Mouse (Mus musculus) heart, embryonic 16.5 days (tissue): ENCODE measurements around the gene Atp6v0b. TPM values are rescaled to one million over a fixed set of nuclear protein-coding genes. Genes with fewer than 3 reads are reported as not detected.

Experiments used
- ATAC-seq: fragments of 200-750 bp; cut with Nextera tagmentation; replicated peaks from 2 replicates; pipeline ENCODE4 v1.8.0; 2017; ENCODE audit warnings: moderate number of reproducible peaks; ENCODE audit not compliant: insufficient read depth, low FRiP score; ENCODE audit errors: extremely low read depth
- H3K27ac ChIP-seq: fragments of 300-500 bp; sonication (generic); 2 replicates; pipeline ENCODE4 v1.5.1; 2014; ENCODE audit warnings: mild to moderate bottlenecking, low read length, control low read depth, moderate library complexity
- H3K27me3 ChIP-seq: fragments of 300-500 bp; sonication (generic); 2 replicates; pipeline ENCODE4 v1.6.1; 2014; ENCODE audit warnings: low read length, mixed read lengths; ENCODE audit not compliant: control insufficient read depth, insufficient read depth
- H3K36me3 ChIP-seq: fragments of 300-500 bp; sonication (generic); 2 replicates; pipeline ENCODE4 v1.6.1; 2014; ENCODE audit not compliant: control insufficient read depth, insufficient read depth
- H3K4me1 ChIP-seq: fragments of 300-500 bp; sonication (generic); 2 replicates; pipeline ENCODE4 v1.6.1; 2014; ENCODE audit warnings: low read length, mixed read lengths; ENCODE audit not compliant: control insufficient read depth, insufficient read depth
- H3K4me2 ChIP-seq: fragments of 300-500 bp; sonication (generic); 2 replicates; pipeline ENCODE4 v1.6.1; 2014; ENCODE audit warnings: low read depth, mild to moderate bottlenecking, control low read depth, low read length
- H3K4me3 ChIP-seq: fragments of 300-500 bp; sonication (generic); 2 replicates; pipeline ENCODE4 v1.5.1; 2014; ENCODE audit warnings: mild to moderate bottlenecking, control low read depth, low read length
- H3K9ac ChIP-seq: fragments of 300-500 bp; sonication (generic); 2 replicates; pipeline ENCODE4 v1.6.1; 2014; ENCODE audit warnings: low read length, control low read depth
- H3K9me3 ChIP-seq: fragments of 300-500 bp; sonication (generic); replicated peaks from 2 replicates; pipeline ENCODE4 v1.6.1; 2016; ENCODE audit warnings: low read length; ENCODE audit not compliant: control insufficient read depth
- WGBS: fragments of 180-500 bp; shearing (Covaris S2); extraction: QIAGEN DNeasy Blood & Tissue Kit; methylation state at CpG from one replicate; pipeline ENCODE4 v1.1.7; 2014; 5-methylcytosine and 5-hydroxymethylcytosine counted together
- polyA plus RNA-seq: library from polyadenylated mRNA; unstranded; fragments of >200 nt; fragmentation: Nextera tagmentation; extraction: Ambion mirVana; gene quantifications from 2 replicates; pipeline ENCODE4 v1.2.1, GENCODE M21; 2015

The Atp6v0b gene
- polyA plus RNA-seq, 1 experiment from 2014 or later = 229 TPM

DNA sequence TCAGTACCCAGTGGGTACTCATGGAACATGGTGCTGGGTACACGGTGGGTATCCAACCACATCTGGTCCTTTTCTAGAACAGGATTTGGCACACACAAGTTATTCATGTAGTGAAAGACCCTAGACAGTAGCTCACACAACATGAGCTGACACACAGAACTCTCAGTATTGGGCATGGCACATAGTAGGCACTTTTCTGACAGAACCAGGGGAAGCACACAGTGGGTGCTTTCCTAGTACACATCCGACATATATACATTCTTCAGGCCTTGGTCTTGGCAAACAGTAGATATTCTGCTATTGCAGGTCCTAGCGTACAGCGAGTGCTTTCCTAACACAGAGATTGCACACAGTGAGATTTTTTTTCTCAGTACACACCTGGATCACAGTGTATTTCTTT, 40.9 kb downstream of the Atp6v0b start:
- Histone ChIP-seq H3K4me3 (no peak overlapping the region), H3K4me1 (0 out of 2 replicates have a peak, but pooled peaks cover 2% of the 10 kb centered on the region), H3K36me3 (no peaks in the 10 kb centered on the region), H3K9me3 (no peaks in the 10 kb centered on the region), H3K4me2 (no peak overlapping the region), H3K27me3 (no peaks in the 10 kb centered on the region), H3K27ac (no peak overlapping the region), H3K9ac (no peak overlapping the region)
- no peak for ATAC-seq
- 94% methylated on average over 4 of the region's 4 CpGs for WGBS

DNA sequence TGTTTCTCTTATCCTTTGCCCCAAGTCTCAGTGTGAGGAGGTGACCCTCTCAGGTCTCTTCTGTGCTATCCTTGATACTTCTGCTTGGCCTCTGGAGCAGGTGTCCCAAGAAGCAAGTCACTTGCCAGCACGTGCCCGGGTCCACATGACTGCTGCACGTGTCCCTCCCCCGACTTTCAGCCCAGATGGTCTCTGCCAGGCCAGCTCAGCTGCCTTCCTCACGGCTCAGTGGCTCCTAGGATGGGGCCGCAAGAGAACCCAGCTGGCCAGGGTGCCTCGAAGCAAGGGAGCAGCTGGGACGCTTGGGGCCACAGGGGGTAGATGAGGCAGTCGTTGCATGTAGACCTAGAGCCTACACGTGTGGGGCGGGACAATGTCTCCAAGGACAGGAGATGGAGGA, 41.8 kb downstream of the Atp6v0b start:
- no peaks in the 10 kb centered on the region for H3K27me3 ChIP-seq
- no peaks in the 10 kb centered on the region for H3K36me3 ChIP-seq
- H3K4me2 ChIP-seq = no peak overlapping the region

DNA sequence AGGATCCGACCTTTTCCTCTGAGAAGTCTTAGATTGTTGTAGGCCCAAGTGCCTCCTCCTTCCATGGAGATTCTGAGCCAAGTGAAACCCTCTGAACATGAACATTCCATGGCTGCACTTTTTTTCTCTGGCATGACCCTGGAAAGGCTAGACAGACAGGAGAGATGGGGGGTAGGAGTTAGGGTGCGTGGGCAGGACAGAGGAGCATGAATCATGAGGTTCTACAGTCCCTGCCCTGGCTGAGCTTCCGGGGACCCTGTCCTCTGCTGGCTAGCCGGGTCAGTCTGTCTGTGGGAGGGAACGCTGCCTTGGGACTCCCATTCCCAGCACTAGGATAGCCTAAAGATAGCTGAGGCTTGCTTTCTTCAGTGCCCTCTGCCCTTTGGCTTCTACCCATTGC, 42.7 kb downstream of the Atp6v0b start:
- H3K27me3 ChIP-seq = no peaks in the 10 kb centered on the region
- H3K9ac ChIP-seq = no peak overlapping the region
- H3K4me2 ChIP-seq = no peak overlapping the region
- H3K4me3 ChIP-seq = no peak overlapping the region
- no peak for ATAC-seq
- no peaks in the 10 kb centered on the region for H3K36me3 ChIP-seq
- H3K4me1 ChIP-seq = no peaks in the 10 kb centered on the region
- no peak overlapping the region for H3K27ac ChIP-seq
- no peaks in the 10 kb centered on the region for H3K9me3 ChIP-seq
- 71% methylated on average over 5 of the region's 5 CpGs for WGBS

More for the DNA sequence above, 41.8 kb downstream of the Atp6v0b start:
- H3K4me3 ChIP-seq = no peak overlapping the region
- 0 out of 2 replicates have a peak, but pooled peaks cover 2% of the 10 kb centered on the region for H3K4me1 ChIP-seq
- 82% methylated on average over 11 of the region's 11 CpGs for WGBS
- no peaks in the 10 kb centered on the region for H3K9me3 ChIP-seq
- no peak overlapping the region for H3K27ac ChIP-seq
- H3K9ac ChIP-seq = no peak overlapping the region
- no peak for ATAC-seq

DNA sequence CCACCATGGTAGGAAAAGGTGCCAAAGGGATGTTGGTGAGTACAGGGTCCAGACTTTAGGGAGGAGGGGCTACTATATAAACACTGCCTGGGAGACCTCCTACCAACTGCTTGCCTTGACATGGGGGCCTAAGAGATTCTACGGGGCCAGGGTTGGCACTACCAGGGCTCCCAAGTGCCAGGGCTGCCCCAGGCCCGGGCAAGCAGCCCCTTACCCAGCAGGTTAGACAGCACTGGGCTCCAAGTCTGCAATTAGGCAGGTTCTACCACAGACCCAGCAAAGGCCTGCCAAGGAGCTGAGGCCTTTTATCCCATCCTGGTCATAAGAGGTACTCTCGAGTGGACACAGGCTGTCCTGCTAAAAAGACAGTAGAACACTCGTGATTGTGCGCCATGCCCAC, 44.0 kb downstream of the Atp6v0b start:
- WGBS = 82% methylated on average over 5 of the region's 5 CpGs
- no peak overlapping the region for H3K9ac ChIP-seq
- H3K36me3 ChIP-seq = no peaks in the 10 kb centered on the region

DNA sequence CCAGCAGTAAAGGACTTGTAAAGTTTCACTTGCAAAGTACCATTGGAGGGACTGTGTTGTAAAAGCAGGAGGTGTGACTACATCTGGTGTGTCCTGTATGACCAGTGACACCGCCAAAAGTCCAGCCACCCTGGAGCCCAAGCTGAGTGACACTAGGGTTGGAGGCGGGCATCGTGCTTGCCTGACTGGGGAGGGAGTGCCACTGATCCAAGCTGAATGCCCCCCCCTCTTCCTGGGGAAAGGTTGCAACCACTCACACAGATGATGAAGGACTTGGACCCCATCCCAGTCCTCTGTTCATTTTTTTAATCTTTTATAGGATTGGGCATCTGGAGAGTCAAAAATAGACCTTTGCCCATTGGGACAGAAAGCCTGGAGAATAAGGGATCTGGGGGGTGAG, 45.6 kb downstream of the Atp6v0b start:
- H3K9ac ChIP-seq = no peak overlapping the region
- no peak overlapping the region for H3K4me2 ChIP-seq
- 0 out of 2 replicates have a peak, but pooled peaks cover 2% of the 10 kb centered on the region for H3K4me1 ChIP-seq
- no peak overlapping the region for H3K27ac ChIP-seq
- 71% methylated on average over 3 of the region's 3 CpGs for WGBS
- no peak overlapping the region for H3K4me3 ChIP-seq
- H3K36me3 ChIP-seq = no peaks in the 10 kb centered on the region
- no peaks in the 10 kb centered on the region for H3K9me3 ChIP-seq
- no peaks in the 10 kb centered on the region for H3K27me3 ChIP-seq
- no peak for ATAC-seq

More for the DNA sequence above, 44.0 kb downstream of the Atp6v0b start:
- Histone ChIP-seq H3K27ac (no peak overlapping the region), H3K4me1 (no peaks in the 10 kb centered on the region), H3K4me2 (no peak overlapping the region), H3K9me3 (no peaks in the 10 kb centered on the region), H3K4me3 (no peak overlapping the region), H3K27me3 (no peaks in the 10 kb centered on the region)
- ATAC-seq = no peak

DNA sequence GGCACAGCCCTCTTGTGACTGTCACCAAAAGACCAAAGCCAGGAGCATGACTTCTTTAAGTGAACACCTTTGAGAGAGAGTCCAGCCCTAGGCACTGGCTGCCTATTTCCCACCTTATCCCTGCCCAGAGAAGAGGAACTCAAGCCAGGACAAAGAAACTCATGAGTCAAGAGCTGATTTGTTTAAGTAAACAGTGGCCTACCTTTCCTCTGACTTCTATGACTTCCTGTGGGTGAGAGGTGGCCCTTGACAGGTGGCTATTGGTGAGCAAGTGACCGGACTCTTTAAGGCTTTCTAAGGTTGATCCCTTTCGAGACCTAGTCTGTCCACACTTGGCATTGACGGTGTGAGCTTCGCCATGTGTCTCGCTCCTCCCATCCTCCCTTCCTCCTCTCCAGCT, 46.3 kb downstream of the Atp6v0b start:
- no peaks in the 10 kb centered on the region for H3K27me3 ChIP-seq
- H3K36me3 ChIP-seq = no peaks in the 10 kb centered on the region
- no peak overlapping the region for H3K27ac ChIP-seq
- ATAC-seq = no peak
- H3K4me3 ChIP-seq = no peak overlapping the region
- H3K9ac ChIP-seq = no peak overlapping the region
- H3K4me2 ChIP-seq = no peak overlapping the region
- 78% methylated on average over 5 of the region's 5 CpGs for WGBS
- H3K9me3 ChIP-seq = no peaks in the 10 kb centered on the region
- 0 out of 2 replicates have a peak, but pooled peaks cover 2% of the 10 kb centered on the region for H3K4me1 ChIP-seq

DNA sequence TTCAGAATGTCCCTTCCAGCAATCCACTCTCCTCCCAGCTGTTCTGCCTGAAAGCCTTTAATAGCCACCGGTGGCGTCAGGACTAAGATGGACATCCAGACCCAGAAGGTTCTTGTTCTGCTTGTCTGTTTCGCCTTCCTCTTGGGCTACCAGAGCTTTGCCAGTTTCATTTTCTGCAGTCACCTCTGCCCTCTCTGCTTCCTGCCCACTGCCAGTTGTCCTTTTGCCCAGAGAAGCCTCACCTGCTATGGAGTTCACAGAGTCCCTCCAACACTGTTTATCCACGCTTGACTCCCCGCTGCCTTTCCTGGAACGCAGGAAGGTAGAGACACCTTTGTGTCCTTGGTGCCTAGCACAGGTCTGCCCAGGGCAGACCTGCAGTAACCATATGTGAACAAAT, 47.8 kb downstream of the Atp6v0b start:
- Histone ChIP-seq H3K27me3 (no peaks in the 10 kb centered on the region), H3K4me2 (no peak overlapping the region), H3K9me3 (no peaks in the 10 kb centered on the region), H3K36me3 (no peaks in the 10 kb centered on the region), H3K4me1 (peaks cover 8% of the 10 kb centered on the region), H3K9ac (no peak overlapping the region), H3K27ac (no peak overlapping the region), H3K4me3 (no peak overlapping the region)
- no peak for ATAC-seq
- WGBS = 75% methylated on average over 6 of the region's 6 CpGs

DNA sequence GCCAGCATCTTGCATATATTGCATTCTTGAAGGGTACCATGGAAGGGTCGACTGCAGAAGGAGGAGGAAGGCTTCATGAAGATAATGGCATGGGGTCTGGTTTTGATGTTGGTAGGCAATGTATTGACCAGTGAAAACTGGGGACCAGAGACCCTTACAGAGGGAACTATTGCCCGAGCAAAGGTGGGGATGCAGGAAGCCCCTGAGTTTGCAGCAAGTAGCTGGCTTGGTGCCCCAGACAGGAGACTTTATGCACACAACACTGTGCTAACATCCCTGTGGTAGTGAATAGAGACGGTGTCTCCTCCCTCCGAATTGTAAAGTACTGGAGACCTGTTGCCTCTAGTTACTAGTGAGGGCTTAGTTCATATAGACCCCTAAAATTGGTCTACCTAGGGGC, 49.9 kb downstream of the Atp6v0b start:
- no peaks in the 10 kb centered on the region for H3K27me3 ChIP-seq
- no peak overlapping the region for H3K27ac ChIP-seq
- no peaks in the 10 kb centered on the region for H3K9me3 ChIP-seq
- no peak overlapping the region for H3K4me2 ChIP-seq
- WGBS = 66% methylated on average over 4 of the region's 4 CpGs
- no peak for ATAC-seq
- no peaks in the 10 kb centered on the region for H3K36me3 ChIP-seq
- no peak overlapping the region for H3K4me3 ChIP-seq
- no peak overlapping the region for H3K9ac ChIP-seq
- H3K4me1 ChIP-seq = peaks cover 9% of the 10 kb centered on the region

DNA sequence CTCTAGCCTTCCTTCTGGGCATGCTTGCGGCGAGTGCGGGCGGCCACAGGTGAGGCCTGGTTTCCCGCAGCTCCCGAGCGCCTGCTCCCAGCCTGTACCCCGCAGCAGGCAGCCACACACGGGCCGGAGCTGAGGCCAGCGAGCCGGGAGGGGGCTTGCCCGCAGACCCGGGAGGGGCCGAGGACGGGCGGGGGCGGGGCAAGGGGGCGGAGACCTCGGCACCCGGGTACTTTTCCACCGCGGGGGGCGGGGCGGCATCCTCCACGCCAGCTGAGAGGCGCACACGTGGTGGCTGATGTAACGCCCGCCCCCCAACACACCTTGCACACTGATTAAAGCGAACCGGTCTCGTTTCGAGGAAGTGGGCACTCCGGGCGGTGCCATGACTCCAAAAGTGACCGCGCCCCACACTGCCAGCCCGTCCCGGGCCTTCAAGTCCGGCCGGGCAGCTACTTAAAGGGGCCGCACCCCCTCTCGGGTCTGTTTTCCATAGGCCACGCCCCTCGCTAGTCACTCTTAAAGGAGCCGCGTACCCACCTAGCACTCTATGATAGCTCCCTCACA, 50.8 kb downstream of the Atp6v0b start:
- H3K4me1 ChIP-seq = peaks cover 18% of the 10 kb centered on the region
- H3K27me3 ChIP-seq = no peaks in the 10 kb centered on the region
- H3K9me3 ChIP-seq = no peaks in the 10 kb centered on the region
- H3K4me2 ChIP-seq = peak overlapping the region; percentile 74
- peak; percentile 88 for ATAC-seq
- H3K36me3 ChIP-seq = no peaks in the 10 kb centered on the region
- WGBS = under 1% methylated on average over 47 of the region's 48 CpGs
- peak overlapping the region; percentile 76 for H3K4me3 ChIP-seq
- peak overlapping the region; percentile 80 for H3K9ac ChIP-seq
- peak overlapping the region; percentile 64 for H3K27ac ChIP-seq
